Mouse (Mus musculus): ENCODE measurements around the gene Cd2bp2.

The Cd2bp2 gene

DNA sequence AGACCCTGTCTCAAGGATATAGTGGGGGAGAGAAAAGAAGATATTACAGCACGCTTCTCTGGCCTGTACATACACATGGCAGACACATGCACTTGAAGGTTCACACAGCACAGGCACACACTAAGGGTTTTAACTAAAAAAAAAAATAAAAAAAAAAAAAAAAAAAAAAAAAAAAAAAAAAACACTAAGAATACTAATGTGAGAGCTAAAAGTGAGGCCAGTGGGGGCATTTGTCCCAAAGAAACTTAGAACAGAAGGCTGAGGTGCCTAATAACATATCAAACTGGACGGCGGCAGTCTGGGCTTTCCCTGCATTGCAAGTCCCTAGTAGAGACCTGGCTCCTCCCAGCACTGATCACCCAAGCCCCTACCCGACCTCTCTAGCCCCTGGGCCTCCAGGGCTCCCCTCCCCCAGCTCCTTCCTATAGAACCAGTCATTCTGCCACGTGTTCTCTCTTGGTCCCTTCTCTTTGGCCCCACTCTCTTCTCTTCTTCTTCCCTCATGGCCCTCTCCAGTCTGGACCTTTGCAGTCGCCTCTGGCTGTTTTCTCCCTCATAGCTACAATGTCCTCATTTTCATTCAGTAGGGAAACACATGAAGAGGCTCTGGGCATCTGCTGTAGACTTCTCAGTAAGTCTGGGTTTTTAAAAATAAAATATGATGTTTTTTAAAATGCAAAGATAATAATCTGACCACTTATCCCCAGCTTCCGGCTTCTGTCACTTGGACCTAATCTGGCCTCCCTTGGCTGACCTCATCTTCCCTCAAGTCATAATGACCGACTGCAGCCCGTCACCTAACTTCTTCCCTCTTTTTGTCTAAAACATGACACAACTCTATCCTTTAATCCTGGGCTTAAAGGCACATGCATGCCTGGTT lies 50.2 kb downstream of the Cd2bp2 start:
- DNase-seq (ENCODE audit: extremely low read depth, insufficient read length, low spot score): no peak

DNA sequence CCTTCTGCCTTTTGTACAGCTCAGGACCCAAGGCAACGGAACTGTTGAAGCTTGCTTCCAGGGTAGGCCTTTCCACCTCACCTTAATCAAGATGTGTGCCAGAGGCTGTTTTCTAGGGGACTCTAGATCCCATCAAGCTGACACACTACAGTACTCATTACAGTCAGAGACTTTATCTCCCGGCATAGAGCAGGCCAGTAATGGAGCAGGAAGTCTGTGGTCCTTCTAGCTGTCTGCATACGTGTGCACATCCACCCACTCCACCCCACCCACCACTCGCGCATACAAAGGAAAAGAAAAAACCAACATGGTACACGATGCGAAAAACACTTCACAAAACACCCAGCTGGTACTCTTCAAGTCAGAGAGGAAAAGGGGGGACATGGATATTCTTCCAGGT lies 51.4 kb downstream of the Cd2bp2 start:
- DNase-seq (ENCODE audit: extremely low read depth, insufficient read length, low spot score): no peak

DNA sequence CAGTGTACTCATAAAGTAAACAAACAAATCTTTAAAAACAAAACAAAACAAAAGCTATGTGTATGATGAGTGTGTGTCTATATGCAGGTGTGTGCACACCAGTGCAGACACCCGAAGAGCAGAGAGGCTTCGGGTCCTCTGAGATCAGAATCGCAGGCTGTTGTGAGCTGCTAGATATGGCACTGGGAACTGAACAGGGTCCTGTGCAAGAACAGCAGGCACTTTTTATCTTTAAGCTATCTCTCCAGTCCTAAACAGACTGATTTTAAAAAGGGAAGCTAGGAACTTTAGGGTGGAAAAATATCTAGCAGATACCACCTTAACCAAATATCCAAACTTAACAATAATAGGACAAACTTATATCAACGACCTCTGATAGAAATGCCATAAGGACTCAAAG lies 53.2 kb downstream of the Cd2bp2 start:
- no peak for DNase-seq (ENCODE audit: extremely low read depth, insufficient read length, low spot score)

DNA sequence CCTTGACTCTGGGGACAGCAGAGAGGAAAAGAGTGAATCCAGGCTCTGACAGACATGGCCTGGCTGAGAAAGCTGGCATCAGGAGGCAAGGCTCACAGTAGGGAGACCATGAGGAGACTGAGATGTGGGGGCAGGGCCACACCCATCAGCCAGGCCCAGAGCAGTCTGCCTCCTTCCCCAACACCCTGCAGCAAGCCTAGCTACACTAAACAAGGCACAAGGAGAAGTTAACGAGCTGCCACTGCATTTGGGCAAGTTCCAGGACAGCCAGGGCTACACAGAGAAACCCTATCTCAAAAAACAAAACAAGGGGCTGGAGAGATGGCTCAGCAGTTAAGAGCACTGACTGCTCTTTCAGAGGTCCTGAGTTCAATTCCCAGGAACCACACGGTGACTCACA lies 53.6 kb downstream of the Cd2bp2 start:
- no peak for DNase-seq (ENCODE audit: extremely low read depth, insufficient read length, low spot score)
